Mouse (Mus musculus): ENCODE data around the gene Scn8a.

Scn8a gene

DNA sequence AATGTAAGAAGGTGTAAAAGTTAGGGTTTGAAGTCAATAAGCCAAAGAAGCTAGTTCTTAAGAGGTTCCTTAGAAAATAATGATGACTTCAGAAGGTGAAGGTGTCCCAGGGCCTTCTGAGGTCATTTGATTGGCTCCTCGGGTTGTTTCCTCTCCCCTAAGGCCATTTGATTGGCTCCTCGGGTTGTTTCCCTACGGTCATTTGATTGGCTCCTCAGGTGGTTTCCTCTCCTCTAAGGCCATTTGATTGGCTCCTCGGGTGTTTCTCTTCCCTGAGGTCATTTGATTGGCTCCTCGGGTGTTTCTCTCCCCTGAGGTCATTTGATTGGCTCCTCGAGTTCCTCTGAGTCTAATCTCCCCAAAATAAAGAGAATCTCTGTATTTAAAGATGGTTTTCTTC, 141.7 kb downstream of the Scn8a start:
- no peak for TF ChIP-seq GATA4 (IDR thresholded peaks at IDR 0.05; ENCODE audit: insufficient replicate concordance, low read length)

DNA sequence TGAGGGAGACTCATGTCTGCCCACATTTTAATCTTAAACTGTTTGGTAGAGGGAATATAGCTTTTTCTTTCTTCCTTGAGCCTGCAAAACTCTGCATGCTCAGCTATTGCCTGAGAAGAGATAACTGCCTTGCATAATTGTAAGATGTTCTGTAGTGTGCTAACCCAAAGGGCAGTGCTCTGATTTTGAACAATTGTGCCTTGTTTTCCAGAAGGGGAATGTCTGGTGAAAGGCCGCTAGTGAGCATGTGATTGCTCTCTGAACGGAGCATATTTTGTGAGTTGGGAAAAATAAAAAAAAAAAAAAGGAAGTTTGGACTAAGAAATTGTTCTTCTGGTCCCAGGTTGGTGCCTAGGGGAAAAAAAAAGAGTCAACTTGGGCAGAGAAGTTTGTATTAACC, 159.3 kb downstream of the Scn8a start:
- TF ChIP-seq GATA4 (IDR thresholded peaks at IDR 0.05; ENCODE audit: insufficient replicate concordance, low read length), result no peak

DNA sequence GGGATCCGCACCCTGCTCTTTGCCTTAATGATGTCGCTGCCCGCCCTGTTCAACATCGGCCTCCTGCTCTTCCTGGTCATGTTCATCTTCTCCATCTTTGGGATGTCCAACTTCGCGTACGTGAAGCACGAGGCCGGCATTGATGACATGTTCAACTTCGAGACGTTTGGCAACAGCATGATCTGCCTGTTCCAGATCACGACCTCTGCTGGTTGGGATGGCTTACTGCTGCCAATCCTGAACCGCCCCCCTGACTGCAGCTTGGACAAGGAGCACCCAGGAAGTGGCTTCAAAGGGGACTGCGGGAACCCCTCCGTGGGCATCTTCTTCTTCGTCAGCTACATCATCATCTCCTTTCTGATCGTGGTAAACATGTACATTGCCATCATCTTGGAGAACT, 170.0 kb downstream of the Scn8a start:
- TF ChIP-seq GATA4 (IDR thresholded peaks at IDR 0.05; ENCODE audit: insufficient replicate concordance, low read length), result no peak

DNA sequence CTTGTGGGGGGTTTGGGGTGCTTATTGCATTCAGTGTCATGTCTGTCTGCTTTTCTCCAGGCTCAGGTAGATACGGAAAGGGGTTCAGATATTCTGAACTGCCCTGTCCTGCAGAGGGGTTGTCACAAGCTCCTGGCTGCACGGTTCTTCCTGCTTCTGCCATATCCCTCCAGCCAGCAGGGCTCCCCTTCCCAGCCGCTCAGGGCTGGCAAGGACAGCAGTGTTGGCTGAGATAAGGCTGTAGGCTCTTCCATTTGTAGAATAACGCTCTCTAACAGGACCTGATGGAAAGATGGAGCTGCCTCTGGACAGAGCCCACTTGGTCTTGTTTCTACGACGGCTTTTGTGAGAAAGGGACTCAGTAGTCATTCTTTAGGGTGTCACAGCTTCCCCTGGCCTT, 172.3 kb downstream of the Scn8a start:
- TF ChIP-seq GATA4 (IDR thresholded peaks at IDR 0.05; ENCODE audit: insufficient replicate concordance, low read length), result no peak

DNA sequence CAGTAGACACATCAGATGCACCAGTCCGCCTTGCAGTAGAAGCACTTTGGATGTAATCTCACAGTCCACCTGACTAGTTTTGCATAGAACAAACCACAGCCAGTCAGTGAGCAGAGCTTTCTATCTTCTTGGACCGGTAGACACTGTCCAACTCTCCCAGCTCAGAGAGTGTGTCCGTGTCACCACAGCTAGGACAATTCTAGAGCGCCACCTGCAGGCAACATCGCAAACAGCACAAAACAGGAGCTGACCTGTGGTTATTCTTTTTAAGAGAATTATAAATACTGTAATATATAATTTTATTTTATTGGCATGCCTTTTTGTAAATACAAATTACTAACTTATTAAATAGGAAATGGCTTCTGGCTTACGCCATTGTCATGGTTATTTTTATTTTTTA, 173.0 kb downstream of the Scn8a start:
- TF ChIP-seq GATA4 (IDR thresholded peaks at IDR 0.05; ENCODE audit: insufficient replicate concordance, low read length), result no peak

DNA sequence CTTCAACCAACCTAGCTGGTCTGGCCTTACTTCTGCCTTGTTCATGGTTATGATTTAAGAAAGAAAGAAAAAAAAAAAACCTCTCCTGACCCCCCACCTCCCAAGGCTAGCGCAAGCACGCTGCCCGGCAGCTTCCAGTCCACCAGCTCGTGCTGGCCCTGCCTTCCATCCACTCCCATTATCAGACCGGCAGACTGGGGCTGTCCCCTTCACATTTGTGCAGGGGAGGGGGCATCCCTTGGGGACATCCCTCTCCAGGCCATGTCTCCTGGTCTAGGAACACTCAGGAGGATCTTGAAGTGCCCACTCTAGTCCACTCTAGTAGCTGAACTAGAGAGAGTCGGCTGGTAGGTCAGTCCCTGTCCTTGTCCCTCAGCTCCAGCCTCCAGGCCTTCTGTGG, 174.9 kb downstream of the Scn8a start:
- TF ChIP-seq GATA4 (IDR thresholded peaks at IDR 0.05; ENCODE audit: insufficient replicate concordance, low read length), result no peak

DNA sequence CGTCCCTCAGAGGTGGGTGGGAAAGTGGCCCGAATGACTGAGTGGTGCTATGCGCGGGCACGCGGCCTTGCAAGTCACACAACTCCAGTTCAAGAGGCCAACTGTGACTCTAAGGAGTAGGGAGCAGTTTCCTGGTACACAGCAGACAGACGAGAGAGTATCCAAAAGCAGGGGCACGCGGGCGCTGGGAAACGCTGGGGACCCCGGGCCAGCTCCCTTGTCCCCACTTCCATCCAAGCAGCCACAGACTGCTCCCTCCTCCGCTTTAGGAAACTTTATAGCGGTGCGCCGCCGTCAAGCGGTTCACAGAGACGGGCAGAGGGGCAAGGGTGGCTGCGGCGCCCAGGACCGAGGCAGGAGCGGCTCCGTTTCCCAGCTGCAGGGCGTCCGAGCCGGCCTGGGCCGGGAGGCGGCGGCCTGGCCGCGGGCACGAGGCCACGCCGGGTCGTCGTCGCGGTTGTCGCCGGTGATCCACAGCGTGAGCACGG, 176.4 kb downstream of the Scn8a start:
- TF ChIP-seq GATA4 (IDR thresholded peaks at IDR 0.05; ENCODE audit: insufficient replicate concordance, low read length), result no peak

DNA sequence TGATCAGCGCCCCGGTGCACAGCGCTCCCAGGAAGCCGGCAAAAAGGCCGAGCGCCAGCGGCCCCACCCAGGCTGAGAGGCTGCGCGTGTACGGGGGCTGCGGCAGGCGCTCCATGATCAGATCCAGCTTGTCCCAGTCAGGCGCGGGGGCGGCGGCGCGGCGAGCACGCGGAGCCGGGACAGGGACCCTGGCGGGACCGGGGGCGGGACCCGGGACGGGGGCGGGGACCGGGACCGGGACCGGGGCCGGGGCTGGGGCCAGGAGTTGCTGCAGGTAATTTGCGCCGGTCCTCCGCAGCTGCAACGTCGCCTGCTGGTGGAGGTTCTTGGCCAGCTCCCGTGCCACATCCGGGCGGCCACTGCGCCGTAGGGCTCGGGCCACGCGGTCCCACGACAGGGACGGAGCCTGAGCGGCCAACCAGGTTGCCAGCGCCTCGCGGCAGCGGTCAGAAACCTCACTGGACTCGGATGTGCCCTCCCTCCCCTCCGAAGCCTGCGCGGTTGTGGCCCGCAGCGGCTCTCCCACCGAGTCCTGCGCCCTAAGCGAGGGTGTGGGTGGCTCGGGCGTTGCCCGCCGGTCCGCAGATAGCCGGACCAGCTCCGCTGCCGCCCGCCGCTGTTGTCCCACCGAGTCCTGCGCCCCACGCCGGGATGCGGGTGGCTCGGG, 177.0 kb downstream of the Scn8a start:
- no peak for TF ChIP-seq GATA4 (IDR thresholded peaks at IDR 0.05; ENCODE audit: insufficient replicate concordance, low read length)

DNA sequence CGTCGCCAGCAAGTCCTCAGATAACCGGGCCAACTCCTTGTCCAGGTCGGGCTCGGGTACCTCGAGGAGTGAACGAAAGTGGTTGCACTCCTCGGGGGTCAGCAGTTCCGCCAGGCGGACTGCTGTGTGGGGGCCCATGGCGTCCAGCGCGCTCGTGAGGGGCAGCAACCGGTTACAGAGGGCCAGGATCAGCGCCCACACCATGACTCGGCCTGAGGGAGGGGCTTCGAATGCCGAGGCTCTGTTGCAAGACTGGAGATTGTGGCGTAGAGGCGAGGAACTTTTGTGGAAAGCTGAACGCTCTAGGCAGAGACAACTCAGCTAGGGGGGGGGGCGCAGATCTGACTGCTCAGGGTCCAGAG, 177.5 kb downstream of the Scn8a start, which contains the start of gene Gm47841:
Gene Gm47841, minus strand, starts transcription at position 204 of the 362 bp plus-strand sequence.
- no peak for TF ChIP-seq GATA4 (IDR thresholded peaks at IDR 0.05; ENCODE audit: insufficient replicate concordance, low read length)

DNA sequence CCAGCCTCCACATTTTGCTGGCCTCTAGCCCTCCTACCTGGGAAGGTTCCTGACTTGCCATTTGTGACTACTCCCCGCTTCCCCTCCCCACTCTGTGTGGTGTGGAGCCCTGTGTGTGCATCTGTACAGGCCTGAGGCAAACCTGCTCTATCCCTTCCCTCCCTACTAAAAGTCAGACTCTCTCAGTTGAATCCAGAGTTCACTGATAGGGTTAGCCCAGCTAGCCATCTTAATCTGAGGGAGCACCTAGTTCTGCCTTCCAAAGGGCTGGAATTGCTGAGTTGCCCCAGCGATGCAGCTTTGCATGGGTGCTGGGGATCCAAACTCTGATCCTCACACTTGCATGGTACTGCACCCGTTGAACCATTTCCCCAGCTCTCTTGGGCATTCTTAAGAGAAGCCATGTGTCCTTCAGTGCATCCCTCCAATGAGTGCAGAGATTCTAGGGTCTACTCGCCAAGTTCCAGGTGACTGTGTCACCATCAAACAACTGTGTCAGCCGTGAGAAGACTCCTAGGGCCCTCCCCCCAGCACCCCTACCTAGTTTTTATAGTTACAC, 178.8 kb downstream of the Scn8a start:
- no peak for TF ChIP-seq GATA4 (IDR thresholded peaks at IDR 0.05; ENCODE audit: insufficient replicate concordance, low read length)

DNA sequence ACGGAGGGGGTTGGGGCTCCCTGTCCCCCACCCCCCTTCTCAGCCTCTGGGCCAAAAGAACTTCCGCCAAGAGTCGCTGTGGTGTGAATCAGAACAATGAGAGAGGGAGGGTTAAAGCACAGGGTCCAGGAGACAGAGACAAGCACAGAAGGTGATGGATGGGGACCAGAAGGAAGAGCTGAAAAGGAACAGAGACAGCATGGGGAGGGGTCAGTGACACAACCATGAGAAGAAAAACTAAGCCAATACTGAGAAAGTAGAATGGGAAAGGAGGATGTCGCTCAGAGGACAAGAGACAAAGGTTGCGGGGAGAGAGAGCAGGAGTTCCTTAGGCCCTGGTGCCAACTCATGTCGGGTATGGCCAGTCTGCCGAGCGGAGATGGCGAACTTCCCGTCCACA, 182.2 kb downstream of the Scn8a start:
- TF ChIP-seq GATA4 (IDR thresholded peaks at IDR 0.05; ENCODE audit: insufficient replicate concordance, low read length), result no peak

DNA sequence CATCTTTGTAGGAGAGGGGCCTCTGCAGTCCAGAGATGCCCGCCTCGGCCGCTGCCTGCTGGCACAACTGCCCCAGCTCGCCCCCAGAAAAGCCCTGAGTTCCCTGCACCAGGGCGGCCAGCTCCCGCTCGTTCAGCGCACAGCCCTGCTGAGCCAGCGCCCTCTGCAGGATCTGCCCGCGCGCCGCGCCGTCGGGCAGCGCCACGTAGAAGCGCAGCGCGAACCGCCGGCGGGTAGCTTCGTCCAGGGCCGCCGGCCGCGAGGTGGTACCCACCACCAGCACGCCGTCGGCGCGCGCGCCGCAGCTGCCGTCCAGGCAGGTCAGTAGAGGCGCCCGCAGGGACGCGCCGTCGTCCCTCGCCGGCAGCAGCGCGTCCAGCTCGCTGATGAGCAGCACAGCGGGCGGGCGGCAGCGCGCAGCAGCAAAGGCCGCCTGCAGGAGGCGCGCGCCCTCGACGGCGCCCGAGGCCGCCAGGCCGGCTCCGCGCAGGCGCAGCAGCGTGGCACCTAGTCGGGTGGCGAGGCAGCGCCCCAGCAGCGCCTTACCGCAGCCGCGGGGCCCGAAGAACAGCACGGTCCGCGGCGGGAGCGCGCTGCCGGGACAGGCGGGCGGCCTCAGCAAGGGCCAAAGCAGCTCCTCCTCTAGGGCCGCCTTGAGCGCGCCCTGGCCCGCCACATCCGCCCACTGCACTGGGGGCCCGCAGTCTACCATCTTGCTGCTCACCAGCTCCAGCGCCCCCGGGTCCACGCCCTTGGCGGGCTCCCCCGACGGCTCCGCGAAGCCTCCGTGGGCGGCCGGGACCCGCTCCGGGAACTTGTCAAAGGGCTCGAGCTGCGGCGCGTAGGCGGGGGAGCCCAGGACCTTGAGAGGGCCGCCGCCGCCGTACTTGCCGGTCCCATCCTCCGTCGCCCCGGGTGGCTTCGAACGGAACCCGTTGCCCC, 183.2 kb downstream of the Scn8a start:
- no peak for TF ChIP-seq GATA4 (IDR thresholded peaks at IDR 0.05; ENCODE audit: insufficient replicate concordance, low read length)

DNA sequence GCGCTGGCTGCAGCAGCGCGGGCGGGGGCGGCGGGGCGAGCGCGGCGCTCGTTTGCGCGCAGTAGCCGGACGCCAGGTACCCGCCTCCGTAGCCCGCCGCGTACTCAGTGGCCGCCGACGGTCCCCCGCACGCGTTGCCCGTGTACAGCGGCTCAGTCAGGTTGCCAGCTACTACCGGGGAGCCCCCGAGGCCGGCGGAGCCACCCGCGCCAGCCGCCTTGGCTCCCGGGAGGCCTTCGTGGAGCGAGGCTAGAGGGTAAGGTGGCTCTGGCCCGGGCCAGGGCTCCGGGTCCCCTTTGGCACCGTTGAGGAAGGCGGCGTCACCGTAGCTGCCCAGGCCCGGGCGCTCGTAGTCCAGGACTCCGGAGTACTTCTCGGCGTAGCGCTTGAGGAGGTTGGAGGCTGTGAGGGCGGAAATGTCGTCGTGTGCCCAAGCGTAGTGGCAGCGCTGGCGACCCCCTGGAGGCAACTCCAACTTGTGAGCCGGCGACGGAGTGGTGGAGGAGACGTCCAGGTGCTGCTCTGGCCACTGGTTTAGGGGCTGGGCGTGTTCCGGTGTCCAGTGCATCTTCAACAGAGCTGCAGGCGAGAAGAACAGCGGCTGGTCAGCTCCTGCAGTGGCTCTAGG, 184.3 kb downstream of the Scn8a start:
- TF ChIP-seq GATA4 (IDR thresholded peaks at IDR 0.05; ENCODE audit: insufficient replicate concordance, low read length), result no peak

DNA sequence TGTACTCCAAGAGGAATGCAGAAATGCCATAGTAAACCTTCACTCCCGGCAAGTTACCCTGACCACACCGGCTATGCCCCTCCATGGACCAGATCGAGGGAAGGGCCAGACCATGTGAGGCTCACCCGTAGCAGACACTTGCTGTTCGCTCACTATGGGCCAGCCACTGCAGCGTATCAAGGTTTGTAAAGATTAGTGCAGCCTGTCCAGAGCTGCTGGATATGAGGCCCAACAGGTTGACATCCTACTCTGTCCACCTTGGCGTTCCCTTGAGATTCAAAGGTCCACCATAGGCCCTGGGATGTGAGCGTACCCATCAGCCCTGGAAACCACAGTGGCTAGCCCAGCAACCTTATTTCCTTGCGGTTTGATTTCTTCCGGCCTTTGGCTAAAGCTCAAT, 184.9 kb downstream of the Scn8a start:
- TF ChIP-seq GATA4 (IDR thresholded peaks at IDR 0.05; ENCODE audit: insufficient replicate concordance, low read length), result no peak

DNA sequence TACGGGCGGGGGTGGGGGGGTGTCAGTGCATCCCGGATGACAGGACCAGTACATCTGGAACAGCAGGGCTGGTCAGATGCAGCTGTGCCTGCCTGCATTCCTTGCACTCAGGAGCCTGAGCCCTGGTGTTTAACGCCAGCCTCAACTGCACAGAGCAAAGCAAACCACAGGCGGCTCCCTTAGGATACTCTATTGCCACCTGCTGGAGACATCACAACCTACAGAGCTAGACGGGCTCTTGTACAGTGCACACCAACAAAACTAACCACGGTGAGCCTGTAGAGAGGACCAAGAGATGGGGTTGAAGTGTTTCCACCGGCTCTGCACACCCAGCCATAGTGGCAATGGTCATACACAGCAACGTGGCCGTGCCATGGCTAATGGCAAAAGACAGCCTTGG, 186.6 kb downstream of the Scn8a start:
- no peak for TF ChIP-seq GATA4 (IDR thresholded peaks at IDR 0.05; ENCODE audit: insufficient replicate concordance, low read length)
